Mouse (Mus musculus) heart, postnatal 14 days (tissue): ENCODE results near the gene Dyx1c1. TPM values are rescaled to one million over a fixed set of nuclear protein-coding genes. Genes with fewer than 3 reads are reported as not detected.

Experiments
- DNase-seq, 2 experiments: peaks; one replicate each; pipeline ENCODE4 v3.0.0; 2021 to 2022
- intact Hi-C: fragments of 180-260 bp; cut with DNase I; formaldehyde crosslinking; loops from one replicate; pipeline ENCODE4 v1.15.1; 2025
- long read RNA-seq, 2 experiments: library from polyadenylated mRNA; stranded (forward); transcript quantifications; one replicate each; pipeline ENCODE4 v2.0.0; 2021
- total RNA-seq, 2 experiments: library from RNA; stranded (reverse); gene quantifications; 2 replicates each; pipeline ENCODE4 v1.2.3; 2021

Gene Dyx1c1
- total RNA-seq = under 1 TPM; 0.17 to 0.72 TPM
- long read RNA-seq, experiment 1 = 0 reads
- long read RNA-seq, experiment 2 = 0 reads

DNA sequence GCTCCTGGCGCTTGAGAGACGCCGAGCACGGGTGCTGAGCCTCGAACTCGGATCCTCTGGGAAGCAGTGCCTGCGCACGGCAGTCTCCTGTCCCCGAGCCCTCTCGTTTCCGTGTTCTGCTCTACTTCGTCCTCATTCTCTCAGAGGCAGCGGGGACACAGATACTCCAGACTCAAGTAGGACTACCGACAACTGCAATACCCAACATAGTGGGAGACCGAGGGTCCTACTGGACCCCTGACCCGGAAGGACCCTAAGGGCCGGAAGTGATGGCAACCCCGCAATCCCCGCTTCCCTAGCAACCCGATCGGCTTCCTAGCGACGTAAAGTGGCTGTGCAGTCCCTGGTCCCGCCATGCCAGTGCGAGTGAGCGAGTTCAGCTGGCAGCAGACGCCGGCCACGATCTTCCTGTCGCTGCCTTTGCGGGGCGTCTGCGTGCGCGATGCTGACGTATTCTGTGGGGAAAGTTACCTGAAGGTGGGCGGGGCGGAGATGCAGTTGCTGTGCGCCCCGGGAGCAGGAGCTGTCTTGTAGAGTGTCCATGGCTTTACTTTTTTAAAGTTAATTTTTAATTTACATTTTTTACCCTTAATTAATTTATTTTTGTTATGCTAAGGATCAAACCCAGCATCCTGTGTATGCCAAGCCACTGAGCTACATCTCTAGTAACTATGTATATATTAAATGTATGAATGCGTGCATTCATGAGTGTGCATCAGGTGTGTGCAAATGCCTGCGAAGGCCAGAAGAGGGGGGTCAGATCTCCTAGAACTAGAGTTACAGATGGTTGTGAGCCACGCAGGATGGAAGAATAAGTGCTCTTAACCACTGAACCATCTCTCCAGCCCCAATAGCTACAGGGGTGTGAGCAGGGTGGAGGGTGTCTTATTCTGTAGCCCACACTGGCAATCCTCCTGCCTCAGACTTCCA lies at the start of gene Dyx1c1, which contains the start of gene Gm44503:
Gene Dyx1c1 (plus strand): TSS at position 265 of the 930 bp plus-strand sequence.
Gene Gm44503 (plus strand): TSS at position 332 of the 930 bp plus-strand sequence.
- intact Hi-C loops = no loop called here
- DNase-seq = peak; percentile 59 to 79

DNA sequence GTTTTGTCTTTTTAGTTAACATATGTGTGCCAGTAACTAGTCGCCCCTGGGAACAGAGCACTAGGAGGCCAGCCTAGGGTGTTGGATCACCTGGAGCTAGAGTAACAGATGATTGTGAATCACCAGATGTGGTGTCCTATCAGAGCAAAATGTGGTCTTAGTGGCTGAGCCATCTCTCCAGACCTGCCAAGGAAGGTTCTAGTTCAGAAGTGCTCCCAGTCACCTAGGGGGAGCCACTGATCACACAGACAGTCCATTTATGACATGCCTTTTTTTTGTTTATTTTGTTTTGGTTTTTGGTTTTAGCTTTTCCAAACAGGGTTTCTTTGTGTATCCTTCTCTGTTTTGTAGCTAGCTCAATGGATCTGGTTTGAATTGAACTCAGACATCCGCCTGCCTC lies 47.2 kb upstream of the Dyx1c1 start:
- intact Hi-C loops = no loop called here
- no peak for DNase-seq

DNA sequence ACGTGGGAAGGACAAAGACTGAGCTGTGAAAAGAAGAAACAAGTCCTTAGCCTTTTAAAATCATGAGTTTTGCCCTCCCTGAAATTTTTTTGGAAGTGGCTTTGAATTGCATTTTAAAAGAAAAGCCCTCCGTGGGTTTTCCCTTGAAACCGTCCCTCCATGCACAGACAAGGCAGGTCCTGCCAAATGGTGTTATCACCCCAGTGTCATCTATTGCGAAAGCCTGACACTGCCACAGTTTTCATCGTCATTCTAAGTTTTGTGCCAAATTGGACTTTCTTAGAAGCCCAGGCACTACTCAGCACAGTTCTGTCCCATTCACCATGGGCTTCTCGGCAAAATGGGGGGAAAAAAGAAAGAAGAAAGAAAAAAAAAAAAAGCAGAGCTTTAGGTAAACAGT lies 45.0 kb upstream of the Dyx1c1 start:
- no peak for DNase-seq
- intact Hi-C loops = no loop called here

DNA sequence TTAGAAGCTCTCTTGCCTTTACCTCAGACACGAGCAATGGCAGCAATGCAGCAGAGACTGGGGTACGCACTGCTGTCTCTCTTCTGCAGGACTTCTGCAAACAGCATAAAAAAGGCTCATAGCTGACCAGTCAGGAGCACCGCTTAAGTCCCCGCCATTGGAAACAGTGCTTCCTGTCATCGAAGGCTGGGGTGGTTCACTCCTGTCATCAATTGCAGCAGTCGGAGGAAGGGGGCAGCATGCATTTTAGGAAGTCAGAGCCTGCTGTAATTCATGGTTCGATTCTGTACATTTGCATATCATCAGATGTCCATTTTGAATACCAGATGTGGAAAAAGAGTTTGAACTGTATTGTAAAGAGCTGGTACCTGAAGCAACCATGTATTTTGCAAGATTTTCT lies 42.9 kb upstream of the Dyx1c1 start:
- intact Hi-C loops = no loop called here
- DNase-seq = no peak

DNA sequence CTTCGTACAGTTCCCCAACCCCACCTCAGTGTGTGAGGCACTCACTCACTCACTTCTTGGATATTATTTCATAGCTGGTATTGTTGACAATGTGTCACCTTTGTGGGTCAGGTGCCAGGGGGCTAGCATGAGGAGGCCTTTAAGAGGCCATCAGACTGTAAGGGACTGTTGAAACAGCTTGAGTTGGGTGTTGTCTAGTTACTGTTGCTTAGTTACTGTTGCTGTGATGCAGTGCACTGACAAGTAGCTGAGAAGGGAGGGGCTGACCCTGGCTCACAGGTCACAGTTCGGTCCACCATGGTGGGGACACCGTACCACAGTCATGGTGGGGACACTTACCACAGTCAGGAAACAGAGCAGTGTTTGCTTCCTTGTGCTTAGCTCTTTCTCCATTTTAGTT lies 35.5 kb upstream of the Dyx1c1 start:
- intact Hi-C loops = no loop called here
- no peak for DNase-seq

DNA sequence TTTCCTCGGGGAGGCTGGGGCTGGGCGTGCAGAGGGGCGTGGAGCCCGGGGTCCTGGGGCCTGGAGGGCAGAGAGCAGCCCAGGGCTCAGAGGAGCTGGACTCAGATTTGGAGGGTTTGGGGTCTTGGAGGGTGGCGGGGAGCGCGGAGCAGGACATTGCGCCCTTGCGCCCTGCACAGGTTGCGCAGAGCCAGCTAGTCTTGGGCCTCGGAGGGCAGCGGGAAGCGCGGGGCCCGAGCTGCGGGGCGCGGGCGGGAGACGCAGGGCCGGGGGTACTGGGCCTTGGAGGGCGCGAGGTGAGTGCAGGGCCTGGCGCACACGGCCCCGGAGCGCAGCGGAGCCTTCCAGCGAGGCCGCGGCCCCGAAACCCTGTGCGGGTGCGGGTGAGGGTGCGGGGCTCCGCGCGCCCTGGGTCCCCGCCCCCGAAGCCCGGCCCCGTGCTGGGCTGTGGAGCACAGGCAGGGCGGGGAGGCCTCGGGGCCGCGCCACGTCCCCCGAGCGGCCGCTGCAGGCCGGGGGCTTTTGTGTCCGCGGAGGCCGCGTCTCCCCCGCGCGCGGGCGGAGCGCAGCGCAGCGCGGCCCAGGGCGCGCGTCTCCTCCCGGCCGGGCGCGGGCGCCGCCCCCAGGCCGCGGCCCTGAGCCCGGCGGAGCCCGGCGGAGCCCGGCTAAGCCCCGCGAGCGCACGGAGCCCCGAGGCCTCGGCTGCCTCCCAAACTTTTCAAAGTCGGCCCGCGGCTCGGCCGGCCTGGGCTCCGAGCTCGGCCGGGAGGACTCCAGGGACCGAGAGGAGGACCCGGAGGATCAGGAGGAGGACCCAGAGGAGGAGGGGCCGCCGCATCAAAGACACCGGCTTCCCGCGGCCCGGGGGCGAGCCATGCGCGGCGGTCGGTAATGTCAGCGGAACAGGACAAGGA lies 33.3 kb upstream of the Dyx1c1 start, which contains the start of gene Pygo1:
Gene Pygo1 (plus strand): TSS at position 625 of the 914 bp plus-strand sequence.
- DNase-seq = peak; percentile 62 to 64
- intact Hi-C loops = no loop called here

DNA sequence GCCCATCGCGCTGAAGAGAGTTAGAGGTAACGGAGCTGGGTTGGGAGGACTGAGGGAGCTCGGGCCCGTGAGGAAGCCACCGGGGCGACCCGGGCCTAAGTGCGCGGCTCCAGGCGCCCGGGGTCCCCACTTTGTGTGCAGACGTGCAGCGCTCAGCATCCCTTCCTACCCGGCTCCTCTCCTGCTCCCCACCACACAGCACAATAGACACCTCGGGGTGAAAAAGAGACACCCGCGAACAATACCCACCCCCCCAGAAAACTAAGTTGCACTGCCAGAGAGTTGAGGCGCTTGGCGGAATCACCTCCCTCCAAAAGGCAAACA lies 32.7 kb upstream of the Dyx1c1 start:
- no peak for DNase-seq
- intact Hi-C loops = no loop called here

DNA sequence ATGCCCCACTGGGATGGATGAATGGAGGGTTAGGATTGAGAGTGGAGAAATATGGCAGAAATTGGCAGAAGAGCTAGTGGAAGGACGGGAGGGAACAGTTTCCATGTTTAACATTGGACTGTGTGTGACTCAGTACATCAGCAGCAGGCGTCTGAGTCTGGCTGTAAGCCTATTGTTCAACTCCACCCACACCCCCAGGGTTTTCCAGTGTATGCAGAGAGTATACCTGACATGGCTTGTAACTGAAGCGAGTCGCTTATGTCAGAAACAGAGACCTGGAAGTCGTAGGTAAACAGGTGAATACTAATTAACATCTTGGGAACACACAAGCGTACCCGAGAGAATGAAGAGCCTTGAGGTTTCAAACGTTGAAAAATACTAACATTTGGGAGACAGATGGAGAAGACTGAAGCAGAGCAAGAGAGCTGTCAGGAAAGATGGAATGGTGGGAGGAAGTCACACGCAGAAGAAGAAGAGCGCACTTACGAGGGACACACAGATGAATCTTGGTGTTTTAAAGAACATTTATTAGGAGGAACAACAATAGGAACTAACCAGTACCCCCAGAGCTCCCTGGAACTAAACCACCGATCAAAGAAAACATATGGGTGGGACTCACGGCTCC lies 27.3 kb upstream of the Dyx1c1 start:
- DNase-seq = no peak

DNA sequence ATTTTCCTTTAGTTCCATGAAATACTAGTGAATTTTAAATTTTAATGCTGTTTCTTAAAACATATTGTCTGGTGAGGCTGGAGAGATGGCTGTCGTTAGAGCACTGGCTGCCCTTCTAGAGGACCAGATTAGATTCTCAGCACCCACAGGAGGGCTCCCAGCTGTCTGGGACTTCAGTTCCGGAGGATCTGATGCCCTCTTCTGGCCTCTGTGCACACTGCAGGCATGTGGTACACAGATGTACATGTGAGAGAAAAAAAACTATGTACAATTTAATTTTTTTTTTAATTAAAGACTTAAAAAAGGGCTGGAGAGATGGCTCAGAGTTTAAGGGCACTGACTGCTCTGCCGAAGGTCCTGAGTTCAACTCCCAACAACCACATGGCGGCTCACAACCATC lies 23.3 kb upstream of the Dyx1c1 start:
- intact Hi-C loops = no loop called here

More for the DNA sequence above, 27.3 kb upstream of the Dyx1c1 start:
- intact Hi-C loops = no loop called here

DNA sequence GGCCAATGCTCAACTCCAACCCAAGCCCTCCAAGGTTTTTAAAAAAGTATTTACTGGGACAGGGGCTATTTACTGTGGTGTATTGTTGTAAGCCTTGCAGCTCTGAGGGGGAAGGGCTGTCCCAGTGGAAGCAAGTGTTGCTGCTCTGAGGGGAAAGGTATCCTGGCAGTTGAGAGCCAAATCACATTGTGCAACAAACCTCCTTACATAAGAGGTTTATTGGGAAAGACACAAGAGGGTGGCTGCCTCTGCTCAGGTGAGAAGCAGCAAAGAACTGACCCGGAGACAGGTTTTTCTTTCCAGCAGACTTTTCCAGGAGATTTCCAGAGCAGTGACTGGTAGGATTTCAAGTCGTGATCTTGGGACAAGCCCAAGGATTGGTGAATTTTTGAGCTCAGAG lies 22.3 kb upstream of the Dyx1c1 start:
- intact Hi-C loops = no loop called here

More for the DNA sequence above, 23.3 kb upstream of the Dyx1c1 start:
- DNase-seq = no peak

DNA sequence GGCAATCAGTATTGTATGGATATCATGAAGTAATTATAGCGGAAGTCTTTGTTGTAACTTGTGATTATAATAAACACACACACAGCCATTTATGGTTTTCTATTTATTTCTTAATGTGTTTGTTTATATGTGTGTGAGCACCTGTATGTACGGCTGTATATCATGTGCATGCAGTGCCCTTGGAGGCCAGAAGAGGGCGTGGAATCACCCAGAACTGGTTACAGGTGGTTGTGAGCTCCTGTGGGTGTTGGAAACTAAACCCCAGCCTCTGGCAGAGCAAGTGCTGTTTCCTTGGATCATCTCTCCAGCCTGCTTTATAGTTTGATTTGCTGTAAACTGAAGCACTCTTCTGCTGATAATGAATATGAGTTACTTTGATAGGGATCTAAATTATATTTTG lies 15.2 kb upstream of the Dyx1c1 start:
- DNase-seq = no peak
- intact Hi-C loops = no loop called here

More for the DNA sequence above, 22.3 kb upstream of the Dyx1c1 start:
- DNase-seq = no peak

DNA sequence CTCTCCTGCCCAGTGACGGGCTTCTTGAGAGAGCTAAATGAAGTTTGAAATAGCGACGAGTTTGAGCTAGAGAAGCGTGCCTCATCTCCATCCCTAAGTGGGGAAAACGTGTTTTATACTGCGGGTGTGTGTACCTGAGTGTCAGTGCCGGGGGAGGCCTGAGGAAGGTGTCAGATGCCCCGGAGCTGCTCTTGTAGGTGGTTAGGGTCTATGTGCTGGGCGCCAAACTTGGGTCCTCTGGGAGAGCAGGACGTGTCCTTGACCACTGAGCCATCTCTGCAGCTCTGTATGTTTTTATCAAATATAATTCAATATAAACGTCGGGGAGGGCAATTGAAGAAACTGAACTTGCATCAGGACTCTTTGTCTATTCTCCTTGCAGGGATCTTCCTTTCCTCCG lies 14.3 kb upstream of the Dyx1c1 start:
- intact Hi-C loops = no loop called here
- DNase-seq = no peak

DNA sequence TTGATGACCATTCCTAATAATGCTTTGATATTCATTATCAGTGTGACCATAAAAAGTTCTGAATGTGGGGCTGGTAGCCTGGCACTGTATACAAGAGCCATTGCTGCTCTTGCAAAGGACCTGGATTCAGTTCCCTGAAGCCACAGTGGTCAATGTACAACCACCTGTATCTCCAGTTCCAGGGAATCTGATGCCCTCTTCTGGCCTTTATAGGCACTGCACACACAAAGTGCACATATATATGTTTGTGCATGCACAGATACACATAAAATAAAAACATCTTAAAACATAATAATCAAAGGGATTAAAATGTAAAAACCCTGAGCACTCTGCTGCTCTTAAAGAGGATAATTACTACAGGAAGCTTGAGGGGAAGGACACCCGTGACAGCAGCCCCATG lies 11.6 kb upstream of the Dyx1c1 start:
- intact Hi-C loops = no loop called here
- DNase-seq = no peak

DNA sequence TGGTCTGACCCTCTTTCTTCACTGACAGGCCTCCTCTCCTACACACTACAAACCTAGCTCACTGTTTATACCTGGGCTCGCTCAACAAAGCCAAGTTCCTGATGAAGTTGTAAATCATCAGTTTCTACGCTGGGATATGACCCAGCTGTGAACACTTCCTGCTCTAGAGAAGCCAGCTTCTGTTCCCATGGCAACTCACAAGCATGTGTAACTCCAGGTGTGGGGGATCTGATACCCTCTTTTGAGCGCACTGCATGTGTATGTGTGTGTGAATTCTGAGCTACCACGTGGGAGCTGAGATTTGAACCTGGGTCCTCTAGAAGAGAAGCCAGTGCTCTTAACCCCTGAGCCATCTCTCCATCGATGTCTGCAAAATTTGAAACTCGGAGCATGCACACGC lies 9.0 kb upstream of the Dyx1c1 start:
- DNase-seq = no peak
- intact Hi-C loops = no loop called here

DNA sequence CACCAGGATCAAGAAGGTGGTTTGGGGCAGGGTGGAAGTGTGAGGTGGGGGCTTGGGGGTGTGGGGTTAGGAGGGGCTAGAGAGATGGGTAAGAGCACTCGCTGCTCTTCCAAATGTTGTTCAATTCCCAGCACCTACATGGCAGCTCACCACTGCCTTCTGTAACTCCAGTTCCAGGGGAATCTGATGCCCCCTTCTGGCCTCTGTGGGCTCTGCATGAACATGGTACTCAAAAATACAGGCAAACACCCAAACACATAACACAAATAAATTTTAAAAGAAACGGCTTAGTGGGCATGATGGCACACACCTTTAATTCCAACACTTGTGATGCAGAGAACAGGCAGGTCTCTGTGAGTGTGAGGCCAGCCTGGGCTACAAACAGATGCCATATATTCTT lies 3.8 kb upstream of the Dyx1c1 start:
- intact Hi-C loops = loop anchor here (5.0 kb wide), 1 partner anchor 62 kb away; no protein-coding TSS in a partner anchor
- no peak for DNase-seq

DNA sequence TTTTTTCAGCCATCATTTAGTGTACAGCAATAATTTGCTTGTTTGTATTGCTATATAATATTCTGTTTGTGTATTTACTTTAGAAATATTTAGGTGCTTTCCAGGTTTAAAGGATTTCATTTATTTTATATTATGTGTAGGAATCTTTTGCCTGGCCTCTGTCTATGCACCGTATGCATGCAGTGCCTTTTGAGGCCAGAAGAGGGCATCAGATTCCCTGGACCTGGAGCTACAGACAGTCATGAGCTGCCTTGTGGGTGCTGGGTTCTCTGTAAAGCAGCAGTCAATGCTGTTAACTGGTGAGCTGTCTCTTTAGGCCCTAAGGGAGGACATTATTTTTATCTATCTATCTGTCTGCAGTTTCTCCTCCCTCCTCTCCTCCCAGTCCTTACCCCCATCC lies 3.0 kb upstream of the Dyx1c1 start:
- intact Hi-C loops = no loop called here
- peak; percentile 25 to 57 for DNase-seq

DNA sequence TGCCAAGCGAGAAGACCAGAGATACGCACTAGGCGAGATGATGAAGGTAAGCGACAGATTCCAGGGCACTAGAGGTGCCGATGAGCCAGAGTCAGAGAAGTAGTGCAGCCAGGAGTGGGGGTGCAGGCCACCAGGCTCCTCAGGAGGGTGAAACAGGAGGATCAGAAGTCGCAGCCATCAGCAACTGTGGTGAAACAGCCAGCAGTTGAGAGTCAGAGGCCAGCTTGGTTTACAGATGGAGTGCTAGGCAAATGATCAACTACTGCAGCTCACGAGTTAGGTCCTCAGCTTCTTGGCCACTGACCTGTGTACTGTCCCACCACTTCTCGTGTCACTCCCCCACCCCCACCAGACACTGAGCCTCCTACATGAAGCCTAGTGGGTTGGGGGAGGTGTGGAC lies 2.8 kb downstream of the Dyx1c1 start:
- intact Hi-C loops = no loop called here
- no peak for DNase-seq

DNA sequence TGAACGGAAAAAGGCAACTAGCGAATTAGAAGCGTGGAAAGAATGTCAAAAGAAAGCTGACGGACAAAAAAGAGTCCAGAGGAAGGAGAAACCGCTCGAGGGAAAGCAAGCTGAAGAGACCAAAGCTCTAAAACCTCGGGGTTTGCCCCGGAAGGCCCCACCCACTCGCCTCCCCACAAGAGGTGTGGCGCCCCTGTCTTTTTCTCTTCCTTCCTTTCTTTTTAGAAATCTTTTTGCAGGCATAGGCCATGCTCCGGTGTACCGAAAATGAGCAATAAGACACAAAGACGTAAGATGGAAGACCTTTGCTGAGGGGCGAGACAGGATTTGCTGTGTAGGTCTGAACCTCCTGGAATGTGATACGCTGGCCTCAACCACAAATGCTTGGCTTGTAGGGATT lies 3.4 kb downstream of the Dyx1c1 start:
- no peak for DNase-seq
- intact Hi-C loops = no loop called here

DNA sequence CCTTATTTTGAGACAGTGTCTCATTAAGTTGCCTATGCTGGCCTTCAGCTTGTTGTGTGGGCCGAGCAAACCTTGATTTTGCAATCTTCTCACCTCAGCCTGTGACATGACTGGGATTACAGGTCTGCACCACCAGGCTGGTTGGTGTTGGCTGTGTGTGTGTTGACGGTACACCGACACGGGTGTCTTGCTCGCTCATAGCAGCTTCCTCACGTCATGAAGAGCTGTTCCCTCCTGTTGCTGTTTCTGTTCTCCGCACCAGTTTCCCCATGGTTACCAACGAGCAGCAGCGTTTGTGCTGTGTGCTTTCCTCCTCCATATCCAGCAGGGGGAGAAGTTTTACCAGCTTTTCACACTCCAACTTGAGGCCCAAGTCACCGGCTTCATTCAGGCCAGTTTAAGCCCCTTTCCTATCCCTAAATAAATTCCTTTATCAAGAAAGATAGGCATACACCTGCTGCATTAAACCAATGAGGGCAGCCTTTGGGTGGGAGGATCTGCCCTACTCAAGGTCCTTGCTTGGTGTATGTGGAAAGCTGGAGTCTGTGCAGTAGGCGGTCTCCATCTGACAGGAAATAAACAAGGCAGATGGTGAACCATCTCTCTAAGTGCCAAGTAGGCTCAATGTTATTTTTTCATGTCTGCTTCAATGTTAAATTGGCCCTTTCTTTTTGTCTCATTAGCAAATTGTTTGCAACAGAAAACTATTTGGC lies 9.9 kb downstream of the Dyx1c1 start:
- intact Hi-C loops = loop anchor here (1.0 kb wide), 1 partner anchor 123 kb away; no protein-coding TSS in a partner anchor
- DNase-seq = peak; percentile 20 to 40

DNA sequence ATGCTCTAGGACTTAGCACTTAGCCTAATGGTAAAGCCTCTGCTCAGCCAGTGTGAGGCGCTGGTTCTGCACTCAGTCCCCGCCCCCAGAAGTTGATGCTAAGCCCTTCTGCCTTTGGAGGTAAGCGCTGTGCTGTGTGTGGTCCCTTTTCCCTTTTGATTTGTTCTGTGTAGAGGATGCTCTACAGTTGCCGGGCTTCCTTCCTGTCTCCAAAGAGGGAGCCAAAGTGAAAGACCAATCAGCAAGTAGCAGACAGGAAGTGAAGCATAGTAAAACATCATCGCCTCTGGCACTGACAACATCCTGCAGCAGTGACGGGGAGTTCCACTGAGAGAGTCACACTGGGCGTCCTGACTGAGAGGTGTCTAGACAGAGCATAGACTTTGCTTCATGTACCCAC lies 11.3 kb downstream of the Dyx1c1 start:
- intact Hi-C loops = no loop called here
- DNase-seq = peak; percentile 4 to 21
